Mouse (Mus musculus) CD8-positive naive resting alpha-beta T cell, adult 2 months (primary cell): ENCODE data around the gene Dpm3.

Experiments
- DNase-seq, 2 experiments: peaks; one replicate each; pipeline ENCODE4 v3.0.0; 2022; ENCODE audit warnings: low read depth in 2 of 2, low spot score in 2 of 2

Dpm3 gene

DNA sequence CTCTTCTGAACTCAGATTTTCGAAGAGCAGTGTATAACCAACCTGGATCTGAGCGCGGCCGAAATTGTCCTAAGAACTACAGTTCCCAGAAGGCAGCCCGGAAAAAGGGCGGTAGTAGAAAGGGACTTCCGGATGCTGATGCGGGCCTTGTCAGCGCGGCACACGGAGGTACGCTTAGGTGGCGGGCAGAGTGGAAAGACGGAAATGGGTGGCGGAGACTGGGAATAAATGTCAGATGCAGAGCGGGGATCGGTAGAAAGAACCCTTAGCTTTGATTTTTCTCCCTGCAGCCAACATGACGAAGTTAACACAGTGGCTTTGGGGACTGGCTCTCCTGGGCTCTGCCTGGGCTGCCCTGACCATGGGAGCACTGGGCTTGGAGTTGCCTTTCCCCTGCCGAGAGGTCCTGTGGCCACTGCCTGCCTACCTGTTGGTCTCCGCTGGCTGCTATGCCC, 7.3 kb downstream of the Dpm3 start:
- peak; percentile 61 to 66 for DNase-seq

DNA sequence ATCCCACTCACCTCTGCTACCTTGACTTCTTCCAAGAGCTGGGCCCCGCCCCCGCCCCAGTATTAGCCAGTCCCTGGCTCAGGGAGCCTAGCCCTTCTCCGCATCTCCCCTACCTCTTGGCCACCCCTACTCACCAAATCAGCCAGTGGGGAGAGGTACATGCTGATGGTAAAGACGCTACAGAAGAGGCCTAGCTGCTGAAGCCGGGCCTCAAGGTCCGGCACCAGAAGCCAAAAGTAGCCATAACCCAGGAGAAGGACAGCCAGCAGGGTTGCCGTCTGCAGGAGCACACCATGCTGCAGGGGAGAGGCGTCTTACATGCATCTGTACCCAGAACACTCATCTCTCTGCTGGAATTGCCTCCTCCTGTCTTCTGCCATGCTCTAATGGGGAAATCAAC, 9.8 kb downstream of the Dpm3 start:
- no peak for DNase-seq

DNA sequence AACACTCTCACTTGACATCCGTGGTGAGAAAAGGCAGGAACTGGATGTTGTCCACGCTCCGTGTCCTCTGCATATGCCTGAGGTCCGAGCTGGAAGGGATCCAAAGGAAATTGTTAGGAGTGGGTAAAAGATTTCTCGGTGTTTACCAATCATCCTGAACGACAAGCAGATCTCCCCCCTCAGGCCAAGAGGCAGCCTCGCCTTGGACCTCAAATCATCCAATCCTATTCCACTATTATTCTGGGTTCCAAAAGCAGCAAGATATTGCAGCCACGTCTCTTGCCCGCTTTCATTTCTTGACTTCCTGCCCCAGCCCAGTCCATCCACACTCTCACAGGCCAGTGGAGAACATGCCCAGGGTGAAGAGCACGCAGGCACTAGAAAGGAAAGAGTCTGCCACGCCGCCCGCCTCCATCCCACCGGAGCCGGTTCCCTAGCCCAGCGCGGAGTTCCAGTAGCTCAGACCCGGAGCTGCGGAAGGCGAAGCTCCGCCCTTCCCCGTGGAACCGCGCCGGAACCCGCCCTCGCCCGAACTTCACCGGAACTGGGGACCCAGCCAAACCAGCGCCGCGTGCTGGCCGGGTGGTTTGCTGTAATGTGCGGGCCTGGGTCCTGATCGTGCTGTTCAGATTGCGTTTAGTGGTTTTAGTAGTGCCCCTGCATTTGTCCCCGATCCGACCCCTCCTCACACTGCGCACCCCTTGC, 11.0 kb downstream of the Dpm3 start, which contains the start of gene Slc50a1:
TSS of gene Slc50a1 (minus strand) at position 520 of the 705 bp plus-strand sequence.
- peak; percentile 46 to 57 for DNase-seq

DNA sequence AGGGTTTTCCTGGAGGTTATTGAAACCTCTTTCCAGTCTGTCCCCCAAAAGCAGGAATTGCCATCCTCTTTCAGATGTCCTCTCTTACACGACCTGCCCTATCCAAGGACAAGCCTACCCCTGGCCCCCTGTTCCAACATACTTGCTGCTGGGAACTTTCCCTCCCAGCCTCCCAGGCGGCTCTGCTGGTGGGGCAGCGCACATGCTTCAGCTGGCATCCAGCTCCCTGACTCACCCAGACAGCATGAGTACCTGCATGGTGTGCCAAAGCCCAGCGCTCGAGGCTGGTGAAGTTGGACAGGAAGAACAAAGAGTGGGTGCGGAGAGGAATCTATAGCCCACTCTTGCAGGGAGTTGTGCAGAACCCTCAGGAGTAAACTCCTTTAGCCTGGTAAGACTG, 11.7 kb downstream of the Dpm3 start:
- no peak for DNase-seq

DNA sequence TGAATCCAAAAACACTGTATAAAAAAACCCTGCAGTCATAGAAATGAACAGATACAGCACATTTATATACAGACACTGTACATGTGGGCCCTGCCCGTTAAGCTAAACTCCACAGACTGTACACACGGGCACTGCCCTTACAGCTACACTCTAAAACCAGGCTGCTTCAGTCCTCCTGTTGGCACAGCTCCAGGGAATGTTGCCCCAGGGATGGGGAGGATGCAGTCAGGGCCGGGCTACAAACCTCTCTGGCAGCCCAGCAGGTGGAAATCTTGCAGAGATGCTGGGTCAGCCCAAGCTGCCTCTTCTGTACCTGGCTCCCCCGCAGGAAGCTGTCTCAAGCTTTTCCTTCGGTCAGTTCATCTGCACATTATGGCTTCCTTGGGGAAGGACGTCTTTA, 12.6 kb downstream of the Dpm3 start:
- no peak for DNase-seq

DNA sequence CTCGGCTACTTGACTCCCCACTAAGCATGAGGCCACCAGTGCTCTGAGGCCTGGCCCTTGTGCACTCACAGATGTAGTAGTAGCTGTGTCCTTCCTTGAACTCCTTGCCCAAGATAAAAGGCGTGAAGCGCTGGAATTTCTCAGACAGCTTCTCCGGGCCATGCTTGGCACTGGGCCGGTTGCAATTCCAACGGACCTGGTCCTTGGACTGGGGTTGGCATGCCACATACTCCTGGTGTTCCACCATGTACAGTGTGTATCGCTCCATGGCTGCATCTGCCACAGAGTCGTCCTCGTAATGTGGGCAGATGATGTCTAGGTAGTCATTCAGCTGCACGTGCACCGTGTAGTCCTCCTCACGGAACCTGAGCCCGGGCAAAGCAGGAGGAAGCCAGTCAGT, 16.9 kb downstream of the Dpm3 start:
- no peak for DNase-seq

DNA sequence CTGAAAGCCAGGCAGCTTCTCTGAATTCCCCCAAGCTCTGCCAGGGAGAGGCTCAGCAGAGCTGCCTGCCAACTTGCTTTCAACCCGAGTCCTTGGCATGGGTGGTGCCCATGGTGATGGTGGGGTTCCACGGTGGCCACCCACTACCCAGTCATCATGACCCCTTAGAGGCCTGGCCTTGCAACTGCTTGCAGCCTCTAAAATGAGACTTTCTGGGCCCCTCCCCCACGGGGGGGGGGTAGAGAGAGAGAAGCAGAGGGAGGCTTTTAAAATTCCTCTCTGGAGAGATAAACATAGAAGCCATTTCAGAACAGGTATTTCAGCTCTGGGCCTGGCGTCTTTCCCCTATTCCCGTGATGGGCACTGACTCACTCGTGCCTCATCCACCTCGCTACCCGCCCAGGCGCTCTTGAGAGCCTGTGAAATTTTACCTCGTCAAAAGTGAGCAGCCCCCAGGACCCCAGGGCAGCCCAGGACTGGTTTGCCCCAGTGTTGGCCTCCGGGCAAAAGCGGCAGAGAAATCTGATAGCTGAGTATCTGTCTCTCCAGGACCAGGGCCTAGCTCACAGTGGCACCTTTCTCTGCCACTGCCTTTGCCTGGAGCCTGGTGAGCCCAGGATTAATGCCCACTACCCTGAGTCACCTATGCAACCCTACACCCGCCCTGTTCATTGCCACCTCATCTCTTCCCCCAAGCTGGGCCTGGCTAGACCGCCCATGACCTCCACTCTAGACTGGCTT, 18.3 kb downstream of the Dpm3 start:
- DNase-seq, result no peak

DNA sequence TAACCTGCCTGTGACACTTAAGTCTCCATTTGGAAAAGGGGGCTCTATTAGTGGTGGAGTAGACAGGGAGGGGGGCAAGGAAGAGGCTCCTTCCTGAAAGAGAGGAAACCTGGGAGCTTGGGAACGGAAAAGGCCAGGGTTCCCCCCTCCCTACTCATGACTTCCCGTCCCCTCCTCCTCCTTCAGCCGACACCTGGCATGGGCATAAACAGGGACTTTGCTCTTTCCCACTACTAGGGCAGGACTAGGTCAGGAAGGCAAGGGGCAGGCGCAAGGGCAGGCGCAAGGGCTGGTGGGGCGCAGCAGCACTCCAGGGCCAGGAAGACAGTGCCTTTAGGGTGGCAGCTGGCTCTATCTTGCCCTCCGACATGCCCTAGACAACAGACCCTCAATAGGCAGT, 18.9 kb downstream of the Dpm3 start:
- no peak for DNase-seq

DNA sequence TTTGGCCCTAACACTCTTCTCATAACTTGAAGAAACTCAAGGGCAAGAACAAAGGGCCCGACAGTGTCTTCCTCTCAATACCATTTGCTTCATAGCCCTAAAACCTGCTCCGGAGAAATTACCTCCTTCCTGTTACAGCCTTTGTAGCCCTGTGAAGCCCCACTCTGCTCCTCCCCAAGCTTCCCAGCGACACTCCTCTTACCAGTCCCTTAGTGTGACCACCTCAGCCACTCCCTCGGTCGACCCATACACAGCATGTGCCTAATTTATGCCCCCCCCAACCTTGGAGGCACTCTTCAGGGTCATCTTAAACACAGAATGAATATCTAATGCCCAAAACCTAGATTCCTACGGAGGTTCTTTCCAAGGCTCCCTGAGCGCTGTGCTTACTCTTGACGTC, 19.5 kb downstream of the Dpm3 start:
- no peak for DNase-seq

DNA sequence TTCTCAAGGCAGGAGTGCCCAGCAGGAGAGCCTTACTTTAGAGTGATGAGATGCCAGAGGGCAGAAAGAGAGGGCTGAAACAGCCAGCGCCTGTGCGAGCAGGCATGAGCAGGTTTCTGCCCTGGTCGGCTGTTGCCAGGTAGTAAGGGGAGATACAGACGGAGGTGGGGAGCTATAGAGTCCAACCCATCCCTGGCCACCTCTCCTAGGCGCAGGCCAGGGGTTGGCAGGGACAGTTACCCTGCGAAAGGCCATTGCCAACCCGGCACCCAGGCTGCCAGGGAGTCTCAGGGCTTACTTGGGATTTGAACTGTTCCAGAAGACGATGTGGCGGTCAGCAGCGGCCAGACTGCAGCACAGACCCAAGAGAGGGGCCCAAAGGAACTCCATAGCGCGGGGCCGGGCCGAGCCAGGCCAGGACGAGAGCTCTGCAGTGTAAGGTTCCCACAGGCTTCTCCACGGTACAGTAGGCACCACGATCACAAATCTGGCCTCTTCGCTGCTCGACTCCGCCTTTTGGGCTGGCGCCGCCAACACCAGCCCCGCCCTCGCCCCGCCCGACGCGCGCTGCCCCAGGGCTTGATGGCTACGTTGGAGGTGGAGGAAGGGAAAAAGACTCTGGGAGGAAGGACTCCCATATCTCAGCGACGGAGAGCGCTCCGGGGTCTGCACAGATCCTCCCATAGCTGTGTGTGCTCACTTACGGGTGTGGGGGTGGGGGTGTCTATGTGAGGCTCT, 20.2 kb downstream of the Dpm3 start:
- no peak for DNase-seq

DNA sequence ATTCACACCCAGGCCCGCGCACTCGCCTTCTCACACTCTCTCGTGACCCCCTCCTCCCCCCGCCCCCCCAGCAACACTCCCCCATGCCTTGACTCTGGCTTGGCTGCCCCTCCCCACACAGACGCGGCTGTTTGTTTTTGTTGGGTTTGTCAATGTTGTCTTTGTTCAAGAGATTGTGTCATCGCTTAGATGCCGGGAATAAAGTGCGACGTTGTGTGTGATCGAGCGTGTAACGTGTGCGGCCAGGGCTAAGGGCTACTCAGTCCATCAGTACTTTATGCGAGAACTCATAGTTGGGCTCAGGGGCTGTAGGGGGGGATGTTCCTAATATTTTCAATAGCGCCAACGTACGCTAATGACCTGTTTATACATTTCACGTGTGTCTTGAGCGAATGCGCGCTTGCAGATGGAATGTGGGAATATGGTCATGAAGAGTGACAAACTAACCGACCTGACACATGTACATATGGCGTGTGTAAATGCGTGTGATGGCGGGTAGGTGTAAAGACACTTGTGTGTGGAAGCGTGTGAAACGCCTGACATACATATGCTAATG, 21.0 kb downstream of the Dpm3 start:
- no peak for DNase-seq

DNA sequence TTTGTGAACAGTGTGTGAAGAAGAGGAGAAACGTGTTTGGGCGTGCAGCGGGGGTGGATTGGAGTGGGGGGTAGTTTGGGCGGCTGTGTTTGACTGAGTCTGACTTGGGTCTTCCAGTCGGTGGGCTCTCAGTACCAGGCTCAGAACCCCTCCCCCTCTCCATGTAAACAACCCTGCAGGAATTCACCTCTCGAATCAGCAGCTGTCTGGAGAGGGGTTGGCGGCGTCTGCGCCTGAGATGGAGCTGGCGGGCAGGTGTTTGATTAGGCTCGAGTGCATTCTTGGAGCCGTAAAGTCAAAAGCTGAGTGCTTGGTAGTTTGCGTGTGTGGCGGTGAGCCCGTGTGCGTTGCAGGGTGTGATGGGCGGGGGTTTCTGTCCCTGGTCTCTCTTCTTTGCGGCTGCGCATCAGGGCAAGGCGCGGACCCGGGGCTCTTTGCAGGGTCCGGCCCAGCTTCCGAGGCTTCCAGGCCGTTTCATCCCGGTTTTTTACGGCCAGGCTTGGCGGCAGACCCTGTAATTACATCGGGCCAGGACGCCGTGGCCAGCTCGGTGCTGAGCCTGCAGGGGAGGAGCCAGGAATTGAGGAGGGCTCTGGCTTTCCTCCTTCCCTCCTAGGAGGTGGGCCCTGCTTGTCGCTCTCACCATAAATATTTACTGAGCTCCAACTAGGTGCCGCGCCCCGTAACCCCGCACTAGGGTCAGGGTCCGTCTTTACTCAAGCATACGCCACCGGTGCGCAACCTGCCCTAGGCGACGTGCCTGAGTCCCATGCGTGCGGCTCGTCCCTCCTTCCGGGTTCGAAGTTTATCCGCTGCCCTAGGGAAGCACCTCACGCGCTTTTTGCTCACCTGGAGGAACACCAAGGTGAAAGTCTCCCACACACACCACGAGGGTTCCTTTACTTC, 21.7 kb downstream of the Dpm3 start, which contains the start of gene Efna1:
TSS of gene Efna1 (minus strand) at position 537 of the 906 bp plus-strand sequence.
- peak in 1 of 2 experiments; percentile 17 for DNase-seq

DNA sequence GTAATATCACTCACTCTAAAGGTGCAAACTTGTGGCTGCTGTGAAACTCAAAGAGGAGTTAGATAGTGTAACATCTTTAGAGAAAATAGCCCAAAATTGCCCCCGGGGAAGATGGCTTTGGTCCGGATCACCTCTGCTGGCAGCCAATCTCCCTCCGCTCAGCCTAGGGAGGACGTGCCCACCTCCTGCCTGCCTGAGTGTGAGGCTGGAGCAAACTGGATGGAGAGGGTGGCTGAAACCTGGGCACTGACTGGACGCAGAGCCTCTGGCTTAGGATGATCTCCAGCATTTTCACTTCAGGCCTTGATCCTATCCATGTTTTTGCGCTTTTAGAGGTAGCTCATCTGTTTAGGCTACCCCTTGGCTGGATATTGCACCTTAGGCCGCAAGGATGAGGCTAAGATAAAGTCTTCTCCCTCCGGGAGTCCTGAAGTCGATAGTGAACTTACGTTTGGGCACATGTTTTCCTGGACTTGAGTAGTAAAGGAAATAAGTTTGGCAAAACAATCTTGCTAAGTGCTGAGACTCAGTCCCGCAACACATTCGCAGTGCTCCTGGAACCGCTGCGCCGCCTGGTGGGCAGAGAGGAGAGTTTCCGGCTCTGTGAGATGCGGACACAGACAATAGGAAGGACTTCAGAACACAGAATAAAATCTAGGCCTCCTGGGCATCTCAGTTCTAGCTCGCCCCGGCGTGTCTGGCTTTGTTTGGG, 22.6 kb downstream of the Dpm3 start:
- DNase-seq, result peak; percentile 76 to 86

DNA sequence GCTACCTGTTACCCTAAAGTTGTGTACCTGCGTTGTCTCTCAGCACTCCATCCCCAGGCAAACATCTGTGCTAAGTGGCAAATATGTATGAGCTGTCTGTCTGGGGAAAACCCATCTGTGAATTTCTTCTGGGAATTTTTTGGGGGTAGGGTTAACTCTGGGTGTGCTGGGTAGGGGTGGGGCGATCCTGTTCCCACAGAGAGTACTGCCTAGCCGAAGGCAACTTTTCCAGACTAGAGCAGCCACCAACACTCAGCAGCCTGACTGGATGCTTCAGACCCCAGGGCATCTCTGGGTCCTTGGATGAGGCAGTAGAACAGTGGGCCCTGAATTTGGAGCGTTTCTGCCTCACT, 23.1 kb downstream of the Dpm3 start:
- no peak for DNase-seq

DNA sequence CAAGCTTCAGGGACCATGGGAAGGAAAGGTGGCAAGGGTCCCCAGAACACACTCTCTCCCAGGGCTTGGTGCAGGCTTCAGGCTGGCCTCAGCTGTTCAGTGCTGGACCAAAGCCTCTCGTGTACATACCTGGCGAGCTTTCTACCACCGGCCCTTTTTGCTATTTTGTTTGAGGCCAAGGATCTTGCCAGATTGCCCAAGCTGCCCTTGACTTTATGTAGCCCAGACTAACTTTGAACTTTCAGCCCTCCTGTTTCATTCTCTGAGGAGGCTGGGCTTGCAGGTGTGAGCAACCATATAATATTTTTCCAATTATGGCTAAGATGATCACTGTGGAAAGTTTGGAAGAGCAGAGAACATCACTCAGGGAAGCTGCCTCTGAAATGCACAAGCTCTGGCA, 25.1 kb downstream of the Dpm3 start:
- no peak for DNase-seq

DNA sequence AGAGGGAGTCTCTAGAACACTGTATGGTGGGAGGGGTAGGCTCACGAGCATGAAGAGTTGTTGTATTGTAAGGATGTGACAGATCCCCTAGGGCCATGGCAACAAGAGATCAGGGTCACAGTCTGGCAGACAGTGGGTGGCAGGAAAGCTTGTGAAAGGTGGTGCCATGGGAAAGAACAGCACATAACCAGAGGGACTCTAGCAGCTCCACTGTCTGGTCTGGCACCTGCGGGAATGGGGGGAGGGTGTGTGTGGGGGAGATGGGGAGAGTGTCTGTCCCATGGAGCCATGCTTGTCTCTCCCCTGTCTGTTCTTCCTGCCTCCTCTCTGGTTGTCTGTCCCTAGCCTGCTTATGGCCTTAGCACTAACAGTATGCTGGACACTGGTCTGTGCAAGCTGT, 26.4 kb downstream of the Dpm3 start:
- no peak for DNase-seq

DNA sequence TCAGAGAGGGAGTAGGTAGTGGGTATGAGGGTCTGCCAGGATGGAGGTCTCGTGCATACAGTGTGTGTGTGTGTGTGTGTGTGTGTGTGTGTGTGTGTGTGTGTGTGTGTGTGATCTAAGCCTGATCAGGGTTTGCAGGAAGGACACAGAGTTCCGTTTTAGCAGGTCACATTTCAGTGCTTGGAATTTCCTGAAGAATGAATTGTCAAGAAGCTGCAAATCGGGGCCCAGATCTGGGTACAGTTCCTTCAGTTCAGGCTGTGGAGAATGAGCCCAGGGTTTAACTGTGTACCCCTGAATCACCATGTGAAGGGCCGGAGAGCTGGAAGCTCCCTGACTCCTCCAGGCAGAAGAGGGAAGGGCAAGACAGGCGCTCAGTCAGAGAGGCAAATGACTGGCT, 28.1 kb downstream of the Dpm3 start:
- no peak for DNase-seq

DNA sequence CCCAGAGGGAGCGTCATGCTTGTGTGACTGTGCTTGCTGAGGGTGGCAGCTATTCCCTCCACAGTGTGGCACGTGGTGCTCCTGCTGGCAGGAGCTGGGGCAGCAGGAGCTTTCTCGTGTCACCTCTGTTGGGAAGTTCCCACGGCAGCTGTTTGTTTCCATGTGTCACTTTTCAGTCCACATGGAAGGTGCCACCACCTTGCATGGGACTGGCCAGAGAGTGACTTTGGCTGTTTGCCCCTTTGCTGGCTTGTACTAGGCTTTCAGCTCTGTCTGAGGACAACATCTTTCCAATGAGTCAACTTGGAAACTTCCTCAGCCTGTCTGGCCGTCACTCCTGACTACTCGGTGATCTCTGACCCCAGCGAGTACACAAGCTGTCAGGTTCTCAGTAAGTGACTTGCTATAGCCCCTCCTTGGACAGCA, 29.4 kb downstream of the Dpm3 start:
- DNase-seq, result no peak

DNA sequence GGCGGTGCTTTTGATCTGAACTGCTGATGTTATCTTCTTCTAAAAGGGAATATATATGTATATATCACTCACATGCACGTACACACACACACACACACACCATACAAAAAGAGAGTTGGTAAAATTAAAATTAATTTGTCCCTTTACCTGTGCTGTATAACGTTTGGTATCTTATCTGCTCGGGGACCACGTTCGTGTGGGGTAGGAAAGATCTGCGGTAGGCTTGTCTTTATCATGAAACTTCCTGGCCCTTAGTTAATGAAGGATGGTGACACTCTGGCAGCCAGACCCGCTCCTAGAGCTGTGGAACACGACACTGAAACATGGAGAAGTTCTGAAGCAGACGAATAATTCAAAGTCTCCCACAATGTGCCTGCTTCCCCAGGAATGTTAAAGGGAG, 32.7 kb downstream of the Dpm3 start:
- no peak for DNase-seq

DNA sequence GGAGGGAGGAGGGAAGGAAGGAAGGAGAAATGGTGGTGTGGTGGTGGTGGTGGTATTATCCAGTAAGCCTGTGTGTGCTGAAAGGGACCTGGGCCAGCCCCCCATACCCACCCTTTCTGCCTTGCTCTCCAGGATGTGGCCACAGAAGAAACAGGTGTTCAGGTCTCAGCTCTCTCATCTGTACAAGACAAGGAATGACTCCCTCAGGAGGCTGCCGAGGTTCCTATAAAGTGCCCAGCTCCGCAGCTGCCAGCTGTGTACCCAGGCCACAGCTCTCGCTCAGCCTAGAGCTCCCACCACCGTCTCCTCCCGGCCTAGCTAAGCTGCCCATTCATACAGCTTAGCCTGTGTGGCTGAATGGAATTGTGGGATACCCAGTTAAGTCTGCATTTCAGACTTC, 33.1 kb downstream of the Dpm3 start:
- no peak for DNase-seq
